Mouse (Mus musculus) limb, embryonic 12.5 days (tissue): ENCODE measurements at regions not wholly inside any gene's neighbourhood (a gene's known extent, or its start where the extent isn't known, plus 50 kb on each side); places are given as distances from the start of the nearest gene placed in this dataset.
"Not testable (repeated sequence)": the region's sequence is repeated elsewhere in the genome, so short reads cannot be mapped to it uniquely, and the experiment has no call there.

Source experiments
- ATAC-seq: fragments of 200-750 bp; cut with Nextera tagmentation; 2 replicates; pipeline ENCODE4 v1.8.0; 2017; ENCODE audit warnings: low read depth, moderate TSS enrichment; ENCODE audit not compliant: insufficient number of reproducible peaks, insufficient read depth, low FRiP score, low TSS enrichment
- H3K27ac ChIP-seq: fragments of 300-500 bp; sonication (generic); 2 replicates; pipeline ENCODE4 v1.5.1; 2016; ENCODE audit warnings: mild to moderate bottlenecking, moderate library complexity
- H3K27me3 ChIP-seq: fragments of 300-500 bp; sonication (generic); 2 replicates; pipeline ENCODE4 v1.6.1; 2016; ENCODE audit warnings: mild to moderate bottlenecking, moderate library complexity
- H3K36me3 ChIP-seq: fragments of 300-500 bp; sonication (generic); 2 replicates; pipeline ENCODE4 v1.6.1; 2016; ENCODE audit warnings: mild to moderate bottlenecking, moderate library complexity
- H3K4me1 ChIP-seq: fragments of 300-500 bp; sonication (generic); replicated peaks from 2 replicates; pipeline ENCODE4 v1.6.1; 2016
- H3K4me2 ChIP-seq: fragments of 300-500 bp; sonication (generic); 2 replicates; pipeline ENCODE4 v1.6.1; 2016; ENCODE audit warnings: mild to moderate bottlenecking, moderate library complexity
- H3K4me3 ChIP-seq: fragments of 300-500 bp; sonication (generic); replicated peaks from 2 replicates; pipeline ENCODE4 v1.5.1; 2016; ENCODE audit warnings: mild to moderate bottlenecking
- H3K9ac ChIP-seq: fragments of 300-500 bp; sonication (generic); replicated peaks from 2 replicates; pipeline ENCODE4 v1.6.1; 2016; ENCODE audit warnings: mild to moderate bottlenecking, moderate library complexity
- H3K9me3 ChIP-seq: fragments of 300-500 bp; sonication (generic); 2 replicates; pipeline ENCODE4 v1.6.1; 2016; ENCODE audit warnings: mild to moderate bottlenecking, moderate library complexity
- WGBS: fragments of 180-500 bp; shearing (Covaris S2); methylation state at CpG from one replicate; pipeline ENCODE4 v1.1.7; 2016; 5-methylcytosine and 5-hydroxymethylcytosine counted together

DNA sequence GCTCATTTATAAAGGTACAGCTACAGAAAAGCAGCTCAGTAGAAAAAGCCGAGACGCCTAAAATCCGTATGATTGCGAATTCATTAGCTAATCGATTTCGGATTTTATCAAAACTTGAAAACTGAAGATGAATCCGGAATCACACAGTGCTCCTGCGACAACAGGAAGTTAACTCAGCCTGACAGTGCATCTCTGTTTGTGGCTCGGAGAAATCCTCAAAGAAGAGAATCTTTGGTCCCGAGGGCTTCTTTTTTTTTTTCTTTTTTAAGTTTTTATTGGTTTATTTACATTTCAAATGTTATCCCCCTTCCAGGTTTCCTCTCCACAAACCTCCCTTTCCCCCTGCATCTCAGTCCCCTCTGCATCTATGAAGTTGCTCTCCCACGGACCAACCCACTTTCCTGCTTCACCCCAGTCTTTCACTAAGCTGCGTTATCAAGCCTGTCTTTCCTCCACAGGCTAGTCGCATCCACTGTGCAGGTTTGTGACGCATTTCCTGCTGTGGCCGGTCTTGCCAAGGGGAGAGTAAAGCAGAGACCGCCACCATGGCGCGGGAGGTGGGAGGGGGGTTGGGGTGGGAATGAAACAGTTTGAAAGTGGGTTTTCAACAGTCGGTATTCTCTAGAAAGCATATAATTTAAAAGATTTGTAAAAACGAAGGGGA is 593.4 kb upstream of the Snrpn start:
- not testable (repeated sequence) for ATAC-seq, H3K36me3 ChIP-seq, H3K27me3 ChIP-seq, H3K27ac ChIP-seq, H3K9me3 ChIP-seq, H3K9ac ChIP-seq, H3K4me1 ChIP-seq
- Histone ChIP-seq H3K4me3 (peak overlapping the region; percentile 17; the same call in 1 of the 2 replicates), H3K4me2 (peak overlapping the region; percentile 40)
- 56% methylated on average over 20 of the region's 20 CpGs for WGBS

DNA sequence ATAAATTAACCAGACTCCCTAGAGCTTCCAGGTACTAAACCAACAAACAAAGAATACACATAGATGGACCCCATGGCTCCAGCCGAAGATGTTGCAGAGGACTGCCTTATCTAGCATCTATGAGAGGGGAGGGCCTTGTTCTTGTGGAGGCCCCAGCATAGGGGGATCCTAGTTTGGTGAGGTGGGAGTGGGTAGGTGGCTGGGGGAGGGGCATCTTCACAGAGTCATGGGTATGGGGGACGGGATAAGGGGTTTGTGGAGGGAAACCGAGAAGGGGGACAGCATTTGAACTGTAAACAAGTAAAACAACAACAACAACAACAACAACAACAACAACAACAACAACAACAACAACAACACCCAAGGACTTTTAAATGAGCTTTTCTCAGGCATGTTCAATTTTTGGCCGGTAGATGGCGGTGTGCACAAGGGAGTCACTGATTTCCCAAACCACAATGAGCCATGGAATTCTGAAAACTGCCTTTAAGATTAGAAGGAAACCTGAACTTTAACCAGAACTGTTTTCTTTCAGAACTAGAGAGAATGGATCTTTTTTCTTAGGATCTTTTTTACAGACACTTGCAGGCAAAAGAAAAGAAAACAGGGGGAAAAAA is 588.2 kb upstream of the Snrpn start:
- not testable (repeated sequence) for H3K9me3 ChIP-seq, ATAC-seq, H3K9ac ChIP-seq, H3K27me3 ChIP-seq, H3K36me3 ChIP-seq, H3K4me1 ChIP-seq, H3K4me2 ChIP-seq, H3K27ac ChIP-seq, H3K4me3 ChIP-seq
- WGBS = 23% methylated on average over 5 of the region's 5 CpGs
